Mouse (Mus musculus) heart, embryonic 12.5 days (tissue): Measurements from ENCODE around the gene Cdc42bpb. TPM values are rescaled to one million over a fixed set of nuclear protein-coding genes. Genes with fewer than 3 reads are reported as not detected.

Experiments
- ATAC-seq: fragments of 200-750 bp; cut with Nextera tagmentation; 2 replicates; pipeline ENCODE4 v1.8.0; 2017; ENCODE audit warnings: moderate TSS enrichment, moderate library complexity; ENCODE audit not compliant: insufficient number of reproducible peaks, low FRiP score
- H3K27ac ChIP-seq: fragments of 300-500 bp; sonication (generic); 2 replicates; pipeline ENCODE4 v1.5.1; 2016; ENCODE audit warnings: mild to moderate bottlenecking, moderate library complexity; ENCODE audit not compliant: poor library complexity, severe bottlenecking
- H3K27me3 ChIP-seq: fragments of 300-500 bp; sonication (generic); replicated peaks from 2 replicates; pipeline ENCODE4 v1.6.1; 2016; ENCODE audit warnings: mild to moderate bottlenecking, moderate library complexity
- H3K36me3 ChIP-seq: fragments of 300-500 bp; sonication (generic); 2 replicates; pipeline ENCODE4 v1.6.1; 2016; ENCODE audit warnings: mild to moderate bottlenecking, moderate library complexity
- H3K4me1 ChIP-seq: fragments of 300-500 bp; sonication (generic); replicated peaks from 2 replicates; pipeline ENCODE4 v1.6.1; 2016; ENCODE audit warnings: mild to moderate bottlenecking
- H3K4me2 ChIP-seq: fragments of 300-500 bp; sonication (generic); 2 replicates; pipeline ENCODE4 v1.6.1; 2016; ENCODE audit warnings: mild to moderate bottlenecking, moderate library complexity
- H3K4me3 ChIP-seq: fragments of 300-500 bp; sonication (generic); 2 replicates; pipeline ENCODE4 v1.5.1; 2016; ENCODE audit warnings: mild to moderate bottlenecking
- H3K9ac ChIP-seq: fragments of 300-500 bp; sonication (generic); 2 replicates; pipeline ENCODE4 v1.6.1; 2016; ENCODE audit warnings: mild to moderate bottlenecking, moderate library complexity
- H3K9me3 ChIP-seq: fragments of 300-500 bp; sonication (generic); replicated peaks from 2 replicates; pipeline ENCODE4 v1.6.1; 2016; ENCODE audit warnings: mild to moderate bottlenecking, moderate library complexity
- WGBS: fragments of 180-500 bp; shearing (Covaris S2); methylation state at CpG from one replicate; pipeline ENCODE4 v1.1.7; 2016; 5-methylcytosine and 5-hydroxymethylcytosine counted together
- polyA plus RNA-seq: library from polyadenylated mRNA; unstranded; fragments of >200 nt; fragmentation: Nextera tagmentation; extraction: Ambion mirVana; gene quantifications from 2 replicates; pipeline ENCODE4 v1.2.1, GENCODE M21; 2016

Cdc42bpb gene
- polyA plus RNA-seq, 1 experiment from 2014 or later = 33.5 TPM

DNA sequence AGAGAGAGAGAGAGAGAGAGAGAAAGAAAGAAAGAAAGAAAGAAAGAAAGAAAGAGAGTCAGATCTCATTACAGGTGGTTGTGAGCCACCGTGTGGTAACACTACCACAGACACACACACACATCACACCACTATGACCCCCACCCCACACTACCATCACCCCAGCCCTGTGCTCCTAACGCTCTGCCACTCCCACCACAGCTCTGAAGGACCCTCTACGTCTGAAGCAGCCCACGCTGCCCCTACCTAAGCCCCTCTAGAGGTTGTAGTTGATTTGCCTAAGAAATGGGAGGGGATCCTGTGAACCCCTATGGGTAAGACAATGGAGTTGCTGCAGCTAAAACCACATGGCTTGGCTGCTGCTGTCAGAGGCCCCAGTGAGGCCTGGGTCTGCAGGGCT lies 93.9 kb downstream of the Cdc42bpb start:
- no peak overlapping the region for H3K4me2 ChIP-seq

DNA sequence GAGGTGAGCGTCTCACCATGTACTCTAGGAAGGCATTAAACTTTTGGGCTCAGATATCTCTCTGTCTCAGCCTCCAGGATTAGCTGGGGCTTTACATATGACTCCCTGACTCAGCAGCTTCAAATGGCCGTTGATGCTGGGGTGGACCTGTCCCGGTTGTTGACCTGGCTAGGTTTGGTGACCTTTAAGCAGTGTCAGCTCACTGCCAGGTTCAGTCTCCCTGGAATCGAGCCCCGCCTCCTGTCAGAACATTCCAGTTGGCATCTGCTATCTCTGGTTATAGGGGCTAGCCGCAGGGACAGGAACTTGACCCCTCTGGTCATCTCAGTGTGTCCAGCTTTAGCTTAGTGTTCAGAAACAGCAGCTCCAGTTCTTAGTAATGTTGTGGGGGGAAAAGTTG lies 101.1 kb downstream of the Cdc42bpb start:
- Histone ChIP-seq H3K27ac (no peak overlapping the region), H3K4me2 (no peak overlapping the region), H3K4me1 (peaks cover 30% of the 10 kb centered on the region), H3K9ac (no peak overlapping the region), H3K36me3 (no peaks in the 10 kb centered on the region), H3K27me3 (peaks cover 63% of the 10 kb centered on the region), H3K4me3 (no peak overlapping the region), H3K9me3 (peaks cover 10% of the 10 kb centered on the region; the same call in 1 of the 2 replicates)
- 42% methylated on average over 6 of the region's 6 CpGs for WGBS
- no peak for ATAC-seq

More for the DNA sequence above, 93.9 kb downstream of the Cdc42bpb start:
- Histone ChIP-seq H3K27ac (no peak overlapping the region), H3K36me3 (no peaks in the 10 kb centered on the region), H3K9me3 (peaks cover 10% of the 10 kb centered on the region; the same call in 1 of the 2 replicates), H3K27me3 (no peaks in the 10 kb centered on the region), H3K4me1 (peaks cover 16% of the 10 kb centered on the region), H3K4me3 (no peak overlapping the region), H3K9ac (0 out of 2 replicates have a peak overlapping the region, but pooled peaks have one; percentile 31)
- 75% methylated on average over 4 of the region's 4 CpGs for WGBS
- ATAC-seq = no peak

- 1% methylated on average over 58 of the region's 58 CpGs for WGBS
- ATAC-seq = no peak; the same call in 1 of the 2 replicates
- no peak overlapping the region for H3K27ac ChIP-seq
- H3K4me1 ChIP-seq = peaks cover 38% of the 10 kb centered on the region
- peak overlapping the region; percentile 89 for H3K4me2 ChIP-seq
- H3K9ac ChIP-seq = peak overlapping the region; percentile 47
- H3K9me3 ChIP-seq = peaks cover 10% of the 10 kb centered on the region; the same call in 1 of the 2 replicates
- no peaks in the 10 kb centered on the region for H3K36me3 ChIP-seq
- H3K4me3 ChIP-seq = peak overlapping the region; percentile 53
- peaks cover 74% of the 10 kb centered on the region for H3K27me3 ChIP-seq
Observed at GRCm38 (mm10) chr12:111275150-111275841, 102.2 kb downstream of the Cdc42bpb start.

GRCm38 (mm10) chr12:111274447-111275149 lies 102.9 kb downstream of the Cdc42bpb start:
- ATAC-seq = 0 out of 2 replicates have a peak, but pooled peaks have one; percentile 24
- H3K27ac ChIP-seq = no peak overlapping the region
- no peaks in the 10 kb centered on the region for H3K36me3 ChIP-seq
- WGBS = 4% methylated on average over 80 of the region's 80 CpGs
- peak overlapping the region; percentile 47 for H3K9ac ChIP-seq
- H3K27me3 ChIP-seq = peaks cover 81% of the 10 kb centered on the region
- H3K9me3 ChIP-seq = peaks cover 8% of the 10 kb centered on the region; the same call in 1 of the 2 replicates
- peaks cover 38% of the 10 kb centered on the region for H3K4me1 ChIP-seq
- peak overlapping the region; percentile 53 for H3K4me3 ChIP-seq
- H3K4me2 ChIP-seq = peak overlapping the region; percentile 89

DNA sequence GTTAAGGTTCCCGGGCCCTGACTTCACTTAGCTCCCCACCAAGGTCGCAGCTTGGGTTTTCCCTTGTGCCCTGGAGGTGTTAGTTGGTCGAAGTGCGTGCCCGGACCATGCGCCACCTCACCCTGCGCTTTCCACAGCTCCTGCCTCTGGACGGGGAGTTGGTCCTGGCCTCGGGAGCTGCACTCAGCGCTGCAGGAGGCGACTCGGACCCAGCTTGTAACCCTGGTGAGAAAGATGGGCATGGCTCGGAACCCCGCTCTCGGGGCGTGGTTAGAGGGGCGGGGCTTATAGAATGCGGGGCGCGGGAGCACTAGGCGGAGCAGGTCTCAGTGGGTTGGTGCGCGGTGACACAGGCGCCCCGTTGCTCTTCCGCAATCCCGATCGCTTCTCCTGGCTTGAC lies 103.5 kb downstream of the Cdc42bpb start:
- Histone ChIP-seq H3K27ac (no peak overlapping the region), H3K9ac (no peak overlapping the region), H3K27me3 (peaks cover 87% of the 10 kb centered on the region), H3K4me2 (peak overlapping the region; percentile 89), H3K36me3 (no peaks in the 10 kb centered on the region), H3K4me3 (peak overlapping the region; percentile 53), H3K4me1 (peaks cover 38% of the 10 kb centered on the region), H3K9me3 (peaks cover 4% of the 10 kb centered on the region; the same call in 1 of the 2 replicates)
- 3% methylated on average over 28 of the region's 28 CpGs for WGBS
- 0 out of 2 replicates have a peak, but pooled peaks have one; percentile 7 for ATAC-seq

DNA sequence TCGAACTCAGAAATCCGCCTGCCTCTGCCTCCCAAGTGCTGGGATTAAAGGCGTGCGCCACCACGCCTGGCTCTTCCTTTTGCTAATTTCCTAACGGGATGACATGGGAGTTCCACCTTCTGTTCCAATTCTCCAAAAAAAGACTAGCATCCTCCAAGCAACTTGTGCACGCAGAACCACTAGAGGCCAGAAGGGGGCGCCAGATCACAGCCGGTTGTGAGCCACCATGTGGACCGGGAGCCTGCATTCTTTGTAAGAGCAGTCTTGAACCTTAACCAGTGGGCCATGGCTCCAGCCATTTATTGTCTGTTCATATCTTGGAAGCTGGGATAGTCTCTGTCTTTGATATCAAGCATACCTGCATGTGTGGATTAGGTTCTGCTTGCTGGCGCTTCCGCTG lies 105.1 kb downstream of the Cdc42bpb start:
- H3K9ac ChIP-seq = no peak overlapping the region
- H3K9me3 ChIP-seq = no peaks in the 10 kb centered on the region
- H3K27ac ChIP-seq = no peak overlapping the region
- H3K4me3 ChIP-seq = no peak overlapping the region
- no peak overlapping the region for H3K4me2 ChIP-seq
- H3K27me3 ChIP-seq = peaks cover 99% of the 10 kb centered on the region
- no peaks in the 10 kb centered on the region for H3K36me3 ChIP-seq
- peaks cover 41% of the 10 kb centered on the region for H3K4me1 ChIP-seq
- no peak for ATAC-seq
- 19% methylated on average over 12 of the region's 12 CpGs for WGBS

- Histone ChIP-seq H3K27me3 (peaks cover 97% of the 10 kb centered on the region), H3K36me3 (no peaks in the 10 kb centered on the region), H3K27ac (no peak overlapping the region), H3K9me3 (no peaks in the 10 kb centered on the region), H3K9ac (no peak overlapping the region), H3K4me2 (peak overlapping the region; percentile 16), H3K4me1 (peaks cover 41% of the 10 kb centered on the region), H3K4me3 (peak overlapping the region; percentile 18; the same call in 1 of the 2 replicates)
- no peak for ATAC-seq
- WGBS = 19% methylated on average over 8 of the region's 8 CpGs
Observed at GRCm38 (mm10) chr12:111271966-111272365, 105.6 kb downstream of the Cdc42bpb start.

DNA sequence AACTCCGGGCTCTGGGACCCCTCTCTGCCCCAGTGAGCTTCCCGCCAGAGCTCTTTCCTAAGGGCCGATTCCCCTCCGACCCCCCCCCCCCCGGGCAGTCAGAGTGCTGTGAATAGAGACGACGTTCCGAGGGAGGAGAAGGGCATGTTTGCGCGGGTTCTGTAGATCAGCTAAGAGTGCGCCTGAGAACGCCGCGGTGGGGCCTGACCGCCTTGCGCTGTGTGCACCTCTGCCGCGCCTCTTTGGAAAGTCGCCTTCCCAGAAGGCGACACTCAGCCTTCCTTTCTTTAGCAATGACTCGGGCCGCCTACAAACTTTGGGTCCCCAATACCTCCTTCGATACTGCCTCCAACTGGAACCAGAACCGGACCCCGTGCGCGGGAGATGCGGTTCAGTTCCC lies 106.1 kb downstream of the Cdc42bpb start:
- Histone ChIP-seq H3K27ac (no peak overlapping the region), H3K4me1 (peaks cover 39% of the 10 kb centered on the region), H3K4me2 (peak overlapping the region; percentile 16), H3K4me3 (peak overlapping the region; percentile 18), H3K9ac (no peak overlapping the region), H3K9me3 (no peaks in the 10 kb centered on the region), H3K36me3 (no peaks in the 10 kb centered on the region), H3K27me3 (peaks cover 91% of the 10 kb centered on the region)
- 7% methylated on average over 28 of the region's 28 CpGs for WGBS
- no peak for ATAC-seq

- Histone ChIP-seq H3K27me3 (peaks cover 85% of the 10 kb centered on the region), H3K4me3 (peak within 1 kb of the TSS; percentile 18), H3K4me2 (peak within 1 kb of the TSS; percentile 16), H3K4me1 (peaks cover 37% of the 10 kb centered on the region), H3K36me3 (no peaks in the 10 kb centered on the region), H3K9ac (no peak within 1 kb of the TSS), H3K9me3 (no peaks in the 10 kb centered on the region), H3K27ac (no peak within 1 kb of the TSS)
- no peak for ATAC-seq
- WGBS = 22% methylated on average over 25 of the region's 25 CpGs
Observed at GRCm38 (mm10) chr12:111270629-111271277, 106.8 kb downstream of the Cdc42bpb start, which contains the start of gene Amn. TSS of gene Amn (plus strand) at chr12:111271095.

GRCm38 (mm10) chr12:111267673-111268325 lies 109.7 kb downstream of the Cdc42bpb start:
- WGBS = 65% methylated on average over 4 of the region's 4 CpGs
- peaks cover 55% of the 10 kb centered on the region for H3K27me3 ChIP-seq

More at GRCm38 (mm10) chr12:111267673-111268325, 109.7 kb downstream of the Cdc42bpb start:
- H3K36me3 ChIP-seq = peaks cover 18% of the 10 kb centered on the region
- ATAC-seq = no peak
- no peaks in the 10 kb centered on the region for H3K9me3 ChIP-seq
- H3K4me1 ChIP-seq = peaks cover 18% of the 10 kb centered on the region
- no peak overlapping the region for H3K4me3 ChIP-seq
- H3K4me2 ChIP-seq = no peak overlapping the region
- H3K9ac ChIP-seq = no peak overlapping the region
- no peak overlapping the region for H3K27ac ChIP-seq
